Mouse (Mus musculus): ENCODE measurements around the gene Mr1. TPM values are rescaled to one million over a fixed set of nuclear protein-coding genes. Genes with fewer than 3 reads are reported as not detected.

The Mr1 gene
- polyA plus RNA-seq, 1 experiment, result 14.1 TPM

DNA sequence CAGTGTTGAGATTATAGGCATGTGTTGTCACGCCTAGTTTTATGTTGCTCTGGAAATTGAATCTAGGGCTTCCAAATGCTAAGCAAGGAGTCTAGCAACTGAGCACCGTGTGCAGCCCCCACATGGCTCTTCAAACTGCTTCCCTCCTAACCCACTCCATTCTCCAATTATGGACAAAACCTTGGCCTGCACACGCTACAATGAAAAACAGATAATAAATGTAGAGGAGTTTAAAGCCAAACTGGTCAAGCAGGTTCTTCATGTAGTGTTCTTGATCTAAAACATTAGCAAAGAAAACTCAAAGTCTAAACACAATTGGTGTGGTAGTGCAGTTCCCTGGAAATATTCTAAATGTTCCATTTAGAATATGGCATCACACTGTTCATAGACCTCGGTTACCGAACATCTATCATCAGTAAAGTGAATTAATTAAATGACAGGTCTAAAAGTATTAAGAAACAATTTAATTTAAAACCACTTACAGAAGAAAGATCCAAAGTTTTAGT, 19.1 kb downstream of the Mr1 start:
- DNase-seq (ENCODE audit: low read depth), result no peak

DNA sequence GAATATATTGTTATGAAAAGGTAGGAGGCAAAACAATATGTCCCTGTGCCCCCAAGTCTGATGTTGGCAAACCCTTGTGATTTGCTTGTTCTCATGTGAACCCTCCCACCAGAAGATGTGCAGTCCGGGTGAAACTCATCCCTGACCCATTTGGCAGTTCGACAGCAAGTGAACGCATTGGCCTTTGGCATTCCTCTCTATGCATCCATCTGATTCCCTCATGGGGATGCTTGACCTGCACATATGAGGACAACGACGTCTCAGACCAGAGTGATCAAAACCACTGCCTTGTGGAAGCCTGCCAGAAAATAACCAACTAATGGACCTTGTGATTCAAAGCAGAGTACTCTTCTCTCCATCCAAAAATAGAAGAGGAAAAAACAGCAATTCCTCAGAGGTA, 19.9 kb downstream of the Mr1 start:
- no peak for DNase-seq (ENCODE audit: low read depth)

DNA sequence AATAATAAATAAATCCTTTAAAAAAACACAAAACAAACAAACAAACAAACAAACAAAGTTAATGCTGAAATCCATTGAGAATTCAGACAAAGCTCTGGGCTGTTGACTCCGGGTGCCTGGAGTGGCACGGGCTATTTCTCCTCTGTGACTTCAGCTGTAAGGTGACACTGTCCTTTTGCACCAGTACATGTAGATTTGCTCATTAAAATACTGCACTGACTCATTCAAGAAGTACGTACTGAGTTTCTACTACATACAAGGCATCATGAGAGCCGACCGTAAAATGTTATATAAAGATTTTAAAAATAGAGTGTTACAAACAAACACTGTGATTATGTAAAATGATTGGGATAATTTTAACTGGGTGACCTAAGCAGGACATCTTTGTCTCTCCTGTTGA, 22.2 kb downstream of the Mr1 start:
- DNase-seq (ENCODE audit: low read depth), result no peak

DNA sequence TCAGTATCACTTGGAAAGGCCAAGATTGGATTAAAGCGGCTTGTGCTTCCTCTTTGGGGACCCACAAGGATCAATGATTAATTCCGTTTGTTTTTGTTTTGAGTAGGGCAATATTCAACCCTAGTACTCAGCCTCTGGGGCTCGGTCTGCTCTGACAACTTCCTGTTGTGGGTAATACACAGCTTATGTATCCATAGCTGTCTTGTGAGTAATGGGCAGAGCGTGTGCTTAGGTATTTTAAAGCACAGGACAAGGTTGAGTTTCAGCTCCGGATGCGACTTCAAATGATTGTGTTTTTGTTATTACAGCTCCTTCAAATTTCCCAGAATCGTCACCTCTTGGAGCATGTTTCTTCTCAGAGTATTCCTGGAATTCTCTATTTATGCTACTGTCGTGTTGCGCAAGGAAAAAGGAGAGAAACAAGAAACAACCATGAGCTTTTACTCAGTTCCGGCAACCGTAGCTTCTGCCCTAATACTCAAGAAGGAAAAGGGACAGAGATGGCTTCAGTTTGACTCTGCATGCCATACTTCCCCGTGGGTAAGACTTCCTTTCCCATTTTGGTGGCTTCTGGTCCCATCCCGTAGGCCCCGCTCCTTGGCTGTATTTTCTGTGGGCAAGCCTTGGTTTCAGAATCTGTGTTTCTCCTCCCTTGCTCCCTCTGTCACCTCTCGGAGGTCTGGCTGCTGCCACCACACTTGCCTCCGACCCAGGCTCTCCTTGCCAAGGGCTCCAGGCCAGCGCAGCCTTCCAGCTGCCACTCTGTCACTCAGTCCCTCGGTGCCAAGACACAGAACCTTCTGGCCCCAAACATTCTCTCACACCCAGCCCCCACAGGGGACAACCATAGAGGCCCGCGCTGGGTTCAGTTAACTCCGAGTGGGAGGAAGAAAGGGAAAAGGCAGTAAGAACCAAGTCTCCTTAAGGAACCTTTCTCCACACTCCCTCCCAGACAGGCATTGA, 24.4 kb downstream of the Mr1 start:
- no peak for DNase-seq (ENCODE audit: low read depth)

DNA sequence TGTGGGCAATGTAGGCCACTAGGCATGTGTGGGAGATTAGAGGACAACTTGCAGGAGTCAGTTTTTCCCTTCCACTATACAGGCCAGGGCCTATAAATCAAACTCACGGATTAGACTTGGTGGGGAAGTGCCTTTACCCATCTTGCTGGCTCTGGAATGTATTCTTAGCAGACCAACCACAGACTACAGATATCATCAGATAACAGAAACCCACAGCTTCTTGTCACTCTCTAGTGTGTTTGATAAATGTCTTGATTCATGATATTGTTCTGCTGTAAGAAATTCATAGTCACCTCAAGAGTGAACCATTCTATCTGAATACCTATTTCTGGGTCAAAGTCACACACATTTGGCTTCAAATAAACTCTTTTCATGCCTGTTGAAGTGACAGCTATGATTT, 26.9 kb downstream of the Mr1 start:
- DNase-seq (ENCODE audit: low read depth), result no peak

DNA sequence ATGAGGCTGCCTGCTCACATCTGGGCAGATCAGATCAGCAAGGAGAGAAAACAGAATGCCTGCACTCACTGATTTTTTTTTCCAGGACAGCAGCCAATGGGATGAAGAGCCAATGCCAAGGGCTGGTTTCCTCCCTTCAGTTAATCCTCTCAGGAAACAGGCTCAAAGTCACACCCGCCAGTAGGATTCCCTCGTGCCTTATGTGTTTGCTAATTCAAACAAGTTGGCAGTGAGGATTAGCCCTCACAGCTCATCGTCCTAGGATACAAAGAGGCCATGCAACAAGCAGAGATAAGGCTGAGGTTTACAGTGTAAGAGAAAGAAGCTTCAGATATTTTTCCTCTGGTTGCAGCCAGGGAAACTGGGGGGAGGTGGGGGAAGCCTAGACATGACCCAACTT, 32.7 kb downstream of the Mr1 start:
- DNase-seq (ENCODE audit: low read depth), result no peak

DNA sequence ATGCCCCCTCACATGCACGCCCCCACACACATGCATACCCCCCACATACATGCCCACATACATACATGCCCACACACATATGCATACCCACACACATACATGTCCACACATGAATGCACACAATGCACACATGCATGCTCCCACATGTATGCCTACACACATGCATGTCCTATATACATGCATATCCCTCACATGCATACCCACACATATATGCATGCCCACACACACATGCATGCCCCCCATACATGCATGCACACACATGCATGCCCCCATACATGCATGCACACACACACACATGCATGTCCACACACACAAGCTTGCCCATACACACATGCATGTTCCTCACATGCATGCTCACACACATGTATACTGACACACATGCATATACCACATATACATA, 33.7 kb downstream of the Mr1 start:
- no peak for DNase-seq (ENCODE audit: low read depth)

DNA sequence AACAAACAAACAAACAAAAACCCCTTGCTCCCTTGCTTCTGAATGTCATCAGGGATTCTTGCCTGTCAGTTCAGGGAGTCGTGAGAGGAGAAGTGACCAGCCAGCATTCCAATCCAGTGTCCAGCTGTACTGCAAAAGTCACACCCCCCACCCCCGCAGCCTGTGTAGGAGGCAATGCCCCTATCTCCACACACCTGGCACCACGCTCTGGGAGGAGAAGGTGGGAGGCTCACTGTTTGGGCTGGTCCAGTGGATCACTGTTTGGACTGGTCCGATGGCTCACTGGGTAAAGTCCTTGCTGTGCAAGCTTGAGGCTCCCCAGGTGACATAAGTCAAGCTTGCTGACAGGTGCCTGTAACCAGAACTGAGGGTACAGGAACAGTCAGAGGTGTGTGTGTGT, 34.5 kb downstream of the Mr1 start:
- DNase-seq (ENCODE audit: low read depth), result no peak

DNA sequence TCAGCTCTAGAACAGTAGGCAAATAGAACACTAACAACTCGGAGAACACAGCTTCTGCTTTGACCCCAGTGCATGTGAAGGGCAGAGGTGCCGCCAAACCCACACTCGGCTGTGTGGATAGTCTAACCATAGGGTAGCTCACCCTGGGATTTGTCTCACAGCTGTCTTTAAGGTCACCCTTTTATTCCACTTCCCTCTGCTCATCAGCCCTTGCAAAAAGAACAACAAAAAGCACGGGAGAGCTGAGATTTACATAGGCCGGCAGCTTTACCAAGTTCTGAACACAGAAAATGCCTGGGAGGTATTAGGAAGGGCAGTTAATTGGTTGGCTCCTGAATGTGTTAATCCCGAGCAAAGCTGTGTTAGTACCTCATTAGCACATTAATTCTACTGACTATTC, 35.1 kb downstream of the Mr1 start:
- no peak for DNase-seq (ENCODE audit: low read depth)

DNA sequence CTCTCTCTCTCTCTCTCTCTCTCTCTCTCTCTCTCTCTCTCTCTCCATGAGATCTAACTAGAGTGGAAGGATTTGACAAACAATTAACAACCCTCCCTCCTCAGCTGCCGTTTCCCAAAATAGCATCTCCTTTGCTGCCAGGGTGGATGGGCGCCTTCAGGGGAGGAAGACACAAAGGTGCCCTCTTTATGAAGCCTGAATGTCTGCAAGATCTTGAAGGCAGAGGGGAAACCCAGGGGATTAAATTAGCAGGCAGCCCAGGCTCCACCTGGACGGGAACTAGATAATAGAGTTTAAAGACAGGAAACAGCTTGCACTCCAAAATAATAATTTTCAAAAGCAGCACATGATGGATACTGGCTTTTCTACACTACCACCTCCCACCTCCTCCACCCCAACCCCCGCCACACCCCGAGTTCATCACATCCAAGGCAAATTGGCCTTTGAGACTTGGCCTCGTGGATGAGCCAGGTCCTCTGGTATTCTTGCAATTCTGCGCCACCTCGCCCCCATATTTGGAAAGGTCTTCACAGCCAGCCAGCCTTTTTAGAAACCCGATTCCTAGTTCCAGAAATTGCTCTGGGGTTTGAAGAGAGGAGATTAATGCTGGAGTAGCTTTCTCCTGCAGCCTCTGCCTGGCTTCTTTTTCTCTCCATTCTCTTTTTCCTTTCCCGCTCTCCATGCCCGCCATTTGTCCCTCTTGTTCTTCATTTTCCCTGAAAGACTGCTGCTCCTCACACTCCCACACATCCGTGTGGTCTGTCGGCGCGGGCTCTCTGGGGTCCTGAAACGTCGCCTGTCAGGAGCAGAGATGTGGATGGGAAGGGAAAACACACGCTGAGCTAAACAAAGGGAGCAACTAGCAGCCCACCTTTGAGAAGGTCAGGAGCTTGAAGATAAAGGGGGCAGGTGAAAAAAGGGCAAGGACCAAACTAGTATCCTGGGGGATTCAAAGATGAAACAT, 36.9 kb downstream of the Mr1 start:
- DNase-seq (ENCODE audit: low read depth), result no peak

DNA sequence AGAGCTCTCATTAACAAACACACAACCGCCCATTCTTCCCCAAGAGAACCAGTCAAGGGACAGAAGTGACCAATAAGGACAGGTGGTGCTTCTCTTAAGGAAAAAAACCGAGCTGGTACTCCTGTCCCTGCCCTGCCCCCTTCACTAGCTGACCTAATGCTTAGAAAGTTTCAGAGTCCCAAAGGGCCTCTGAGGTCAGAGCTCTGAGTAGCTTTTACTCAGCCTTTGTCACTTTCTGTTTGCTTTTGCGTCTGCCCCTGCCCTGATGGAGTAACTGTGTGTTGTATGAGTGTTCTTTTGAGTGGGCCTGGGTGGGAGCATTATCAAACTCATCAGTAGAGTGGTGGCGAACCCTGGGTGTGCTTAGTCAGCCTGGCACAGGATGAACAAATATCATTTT, 38.2 kb downstream of the Mr1 start:
- no peak for DNase-seq (ENCODE audit: low read depth)

DNA sequence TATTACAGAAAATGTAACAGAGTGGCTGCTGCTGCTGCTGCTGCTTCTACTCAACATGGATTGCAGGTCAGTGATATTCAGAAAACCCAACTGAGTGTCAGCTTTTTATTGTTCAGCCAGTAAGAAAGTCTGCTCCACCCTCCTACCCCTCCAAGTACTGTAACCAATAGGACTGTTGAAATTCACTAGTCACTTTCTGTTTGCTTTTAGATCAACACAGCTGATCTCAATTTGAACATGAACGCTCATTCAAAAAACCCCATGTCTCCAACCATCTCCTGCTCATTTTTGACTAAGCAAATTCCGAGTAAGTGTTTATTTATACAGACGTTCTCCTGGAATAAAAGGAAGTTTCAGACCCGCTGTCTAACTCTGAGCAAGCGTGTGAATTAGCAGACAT, 38.8 kb downstream of the Mr1 start:
- DNase-seq (ENCODE audit: low read depth), result no peak

DNA sequence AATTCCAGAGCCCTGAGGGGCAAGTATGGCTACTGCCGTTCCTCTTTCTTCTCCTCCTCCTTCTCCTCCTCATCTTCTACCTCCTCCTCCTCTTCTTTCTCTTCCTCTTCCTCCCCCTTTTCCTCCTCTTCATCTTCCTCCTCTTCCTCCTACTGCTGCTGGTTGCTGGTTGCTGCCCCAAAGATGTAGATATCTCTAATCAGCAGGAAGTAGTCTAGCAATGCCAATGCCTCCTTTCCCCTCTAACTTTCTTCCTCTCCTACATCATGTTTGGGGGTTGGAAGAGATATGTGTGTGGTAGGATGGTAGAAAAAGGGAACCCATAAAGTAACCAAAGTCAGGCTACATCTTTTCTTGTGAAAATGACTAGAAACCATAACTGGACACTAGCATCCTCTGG, 40.3 kb downstream of the Mr1 start:
- no peak for DNase-seq (ENCODE audit: low read depth)

DNA sequence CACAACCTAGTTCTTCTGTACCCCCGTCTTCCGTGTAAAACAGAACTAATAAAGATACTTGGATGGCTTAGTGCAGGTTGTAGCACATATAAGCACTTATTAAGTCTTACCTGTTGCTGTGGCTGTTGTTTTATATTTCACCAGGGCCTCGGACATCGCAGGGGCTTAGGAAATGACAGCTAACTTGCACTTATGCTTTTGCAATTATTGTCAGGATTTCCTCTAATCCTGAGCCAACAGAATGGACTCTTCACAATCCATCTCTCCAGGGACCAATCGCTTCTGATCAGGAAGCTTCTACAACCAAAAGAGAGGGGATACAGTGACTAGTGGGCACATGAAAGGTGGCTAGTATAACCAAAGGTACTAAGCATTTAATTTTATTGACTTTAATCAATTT, 42.6 kb downstream of the Mr1 start:
- DNase-seq (ENCODE audit: low read depth), result no peak

DNA sequence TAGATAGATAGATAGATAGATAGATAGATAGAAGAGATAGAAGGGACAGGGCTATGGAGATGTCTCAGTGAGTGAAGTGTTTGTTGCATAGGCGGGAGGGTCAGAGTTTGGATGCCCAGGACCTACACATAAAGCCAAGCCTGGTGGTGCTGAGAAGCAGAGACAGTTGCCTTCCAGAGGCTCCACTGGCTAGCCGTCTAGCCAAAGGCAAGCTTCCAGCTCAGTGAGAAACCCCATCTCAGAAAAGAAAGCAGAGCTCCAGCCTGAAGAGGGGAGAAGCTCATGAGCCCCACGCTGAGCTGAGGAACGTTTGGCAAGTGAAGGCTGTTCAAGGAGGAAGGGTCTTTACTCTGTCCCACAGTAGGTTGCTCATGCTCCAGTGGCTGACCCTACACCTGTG, 44.0 kb downstream of the Mr1 start:
- DNase-seq (ENCODE audit: low read depth), result no peak

DNA sequence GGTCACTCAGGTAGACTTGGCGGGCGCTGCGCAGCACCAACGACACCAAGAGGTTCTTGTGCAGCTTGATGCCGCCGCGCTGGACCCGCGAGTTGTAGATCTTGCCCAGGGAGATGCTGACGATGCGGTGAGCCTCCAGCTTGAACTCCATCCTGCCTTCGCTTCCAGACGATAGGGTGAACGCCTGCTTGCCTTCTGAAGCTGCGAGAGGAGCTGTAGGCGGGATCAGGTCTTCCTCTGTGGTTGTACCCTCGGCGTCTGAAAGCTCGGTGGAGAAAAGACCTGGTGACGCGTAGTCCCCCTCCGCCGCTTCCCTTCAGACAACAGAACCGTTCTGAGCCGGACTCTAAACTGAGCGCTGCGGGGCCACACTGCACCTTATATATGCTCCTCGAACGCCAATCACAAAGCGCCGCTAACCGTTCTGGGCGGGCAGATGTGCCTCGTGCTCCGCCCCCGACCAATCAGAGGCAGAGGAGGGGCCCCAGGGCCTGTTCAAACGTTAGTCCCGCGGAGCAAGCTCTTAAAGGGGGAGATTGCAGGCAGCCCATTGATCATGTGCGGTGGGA, 47.2 kb downstream of the Mr1 start, which contains the start of gene Ier5:
Gene Ier5, minus strand, starts transcription at position 357 of the 569 bp plus-strand sequence.
- DNase-seq (ENCODE audit: low read depth), result no peak

DNA sequence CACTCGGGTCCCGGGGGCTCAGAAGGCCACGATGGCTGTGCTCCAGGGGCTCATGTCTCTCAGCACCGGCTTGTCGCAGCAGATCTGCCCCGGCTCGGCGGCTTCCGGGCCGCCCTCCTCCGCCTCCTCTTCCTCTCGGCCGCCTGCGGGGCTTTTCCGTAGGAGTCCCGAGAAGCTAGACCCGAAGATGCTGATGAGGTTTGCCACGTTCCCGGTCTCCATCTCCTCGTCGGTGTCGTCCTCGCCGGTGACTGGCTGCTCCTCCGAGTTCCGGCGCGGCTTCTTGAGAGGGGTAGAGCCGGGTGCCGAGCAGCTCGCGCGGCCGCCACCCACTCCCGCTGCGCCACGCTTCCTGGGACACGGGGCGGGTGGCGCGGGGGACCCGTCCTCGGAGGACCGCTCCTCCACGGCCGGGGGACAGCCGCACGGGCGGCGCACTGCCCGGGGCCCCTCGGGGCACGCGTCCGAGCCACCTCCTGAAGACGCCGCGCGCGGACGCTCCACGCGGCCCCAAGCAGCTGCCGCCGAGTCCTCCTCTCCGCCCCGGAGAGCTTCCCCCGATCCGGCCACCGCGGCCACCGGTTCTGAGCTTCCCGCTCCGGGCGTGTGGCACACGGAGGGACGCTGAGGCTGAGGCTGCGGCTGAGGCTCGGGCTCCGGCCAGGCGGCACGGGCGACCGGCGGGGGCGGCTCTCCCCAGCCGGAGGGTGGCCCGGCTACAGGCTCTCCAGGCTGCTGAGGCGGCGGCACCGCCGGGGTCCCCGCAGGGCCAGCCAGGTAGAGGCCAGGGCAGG, 47.9 kb downstream of the Mr1 start:
- no peak for DNase-seq (ENCODE audit: low read depth)

DNA sequence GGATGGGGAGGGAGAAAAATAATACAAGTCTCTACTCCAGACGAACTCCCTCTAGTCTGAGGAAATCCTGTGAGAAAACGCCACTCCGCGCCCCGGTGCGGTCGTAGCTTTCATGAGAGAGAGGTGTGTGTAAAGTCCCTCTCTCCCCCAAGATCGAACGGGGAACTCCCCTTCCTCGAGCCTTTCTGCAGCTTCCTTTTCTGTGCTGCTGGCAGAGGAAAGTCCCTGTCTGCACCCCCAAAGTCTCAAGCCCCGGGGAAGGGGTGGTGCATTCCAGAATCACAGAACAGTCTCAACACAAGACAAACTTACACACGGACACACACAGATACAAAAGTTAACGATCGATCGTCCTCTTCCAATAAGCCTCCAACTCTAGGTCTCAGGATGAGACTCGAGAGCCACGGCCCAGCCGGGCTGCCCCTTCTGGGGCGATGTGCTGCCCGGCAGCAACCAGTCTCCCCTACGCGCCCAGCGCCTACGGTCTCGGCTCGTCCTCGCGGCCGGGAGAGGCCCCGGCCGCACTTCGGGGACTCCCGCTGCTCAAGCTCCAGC, 48.6 kb downstream of the Mr1 start:
- DNase-seq (ENCODE audit: low read depth), result no peak

DNA sequence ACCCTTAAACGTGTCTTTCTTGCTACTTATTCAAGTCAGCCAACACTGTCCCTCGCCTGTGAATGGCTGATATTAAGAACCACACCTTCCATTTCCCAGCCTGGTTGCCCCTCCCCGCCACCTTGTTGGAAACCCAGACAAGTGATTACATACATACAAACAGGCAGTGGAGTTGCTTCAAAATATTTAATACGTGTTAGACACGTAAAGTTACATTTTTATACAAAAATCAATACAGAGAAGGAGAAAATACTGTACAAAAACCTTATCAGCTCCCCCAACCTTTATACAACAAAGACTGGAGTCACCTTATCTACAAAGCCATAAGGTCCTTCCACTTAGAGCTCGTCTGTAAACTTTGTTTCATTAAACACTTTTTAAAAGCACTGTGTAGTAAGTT, 49.3 kb downstream of the Mr1 start:
- no peak for DNase-seq (ENCODE audit: low read depth)

DNA sequence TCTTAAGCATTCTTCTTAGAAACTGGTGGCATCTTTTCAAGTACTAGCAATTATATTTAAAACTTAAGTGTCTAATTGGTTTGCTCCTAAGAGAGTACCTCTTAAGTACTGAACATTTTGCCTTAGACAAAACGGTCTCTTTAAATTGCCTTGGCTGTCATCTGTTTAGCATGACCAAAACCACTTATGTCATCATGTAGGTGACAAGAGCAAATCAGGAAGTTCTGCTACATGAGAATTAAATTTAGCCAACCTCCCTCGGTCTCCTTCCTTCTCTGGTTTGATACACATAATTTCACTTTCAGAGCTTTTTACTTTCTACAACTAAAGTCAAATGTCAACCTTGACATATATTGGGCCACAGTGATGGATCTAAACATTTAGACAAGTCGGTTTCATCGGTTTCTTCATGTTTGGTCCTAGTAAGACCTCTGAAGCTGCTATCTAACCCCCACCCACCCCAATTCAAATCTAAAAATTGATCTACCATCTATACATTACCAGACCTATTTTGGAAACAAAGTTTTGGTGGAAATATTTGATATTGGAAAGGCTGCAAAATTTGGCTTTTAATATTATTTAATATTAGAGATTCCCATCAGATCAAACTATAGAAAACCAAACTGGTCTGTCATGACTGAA, 49.9 kb downstream of the Mr1 start:
- no peak for DNase-seq (ENCODE audit: low read depth)
